Mouse (Mus musculus): ENCODE results near the gene Tst.

Gene Tst

GRCm38 (mm10) chr15:78413719-78414117, 8.0 kb upstream of the Tst start:
- TF ChIP-seq GATA4 (IDR thresholded peaks at IDR 0.05; ENCODE audit: insufficient replicate concordance, low read length) = no peak

- TF ChIP-seq GATA4 (IDR thresholded peaks at IDR 0.05; ENCODE audit: insufficient replicate concordance, low read length) = no peak
Observed at GRCm38 (mm10) chr15:78413083-78413718, 7.5 kb upstream of the Tst start.

GRCm38 (mm10) chr15:78409570-78410052, 3.9 kb upstream of the Tst start:
- no peak for TF ChIP-seq GATA4 (IDR thresholded peaks at IDR 0.05; ENCODE audit: insufficient replicate concordance, low read length)

GRCm38 (mm10) chr15:78406293-78406934, 707 bp upstream of the Tst start, which contains the start of gene Mpst:
TSS of gene Mpst (plus strand) at chr15:78406416.
- no peak for TF ChIP-seq GATA4 (IDR thresholded peaks at IDR 0.05; ENCODE audit: insufficient replicate concordance, low read length)

- no peak for TF ChIP-seq GATA4 (IDR thresholded peaks at IDR 0.05; ENCODE audit: insufficient replicate concordance, low read length)
Observed at GRCm38 (mm10) chr15:78405098-78405497, 609 bp downstream of the Tst start.

GRCm38 (mm10) chr15:78403896-78404295, 1.8 kb downstream of the Tst start:
- TF ChIP-seq GATA4 (IDR thresholded peaks at IDR 0.05; ENCODE audit: insufficient replicate concordance, low read length) = no peak

- no peak; the same call in 1 of the 2 replicates for TF ChIP-seq GATA4 (IDR thresholded peaks at IDR 0.05; ENCODE audit: insufficient replicate concordance, low read length)
Observed at GRCm38 (mm10) chr15:78403301-78403741, 2.4 kb downstream of the Tst start.

- TF ChIP-seq GATA4 (IDR thresholded peaks at IDR 0.05; ENCODE audit: insufficient replicate concordance, low read length) = no peak
Observed at GRCm38 (mm10) chr15:78402423-78402822, 3.3 kb downstream of the Tst start.

GRCm38 (mm10) chr15:78401921-78402320, 3.8 kb downstream of the Tst start:
- no peak for TF ChIP-seq GATA4 (IDR thresholded peaks at IDR 0.05; ENCODE audit: insufficient replicate concordance, low read length)

GRCm38 (mm10) chr15:78401345-78401744, 4.4 kb downstream of the Tst start:
- no peak for TF ChIP-seq GATA4 (IDR thresholded peaks at IDR 0.05; ENCODE audit: insufficient replicate concordance, low read length)

- no peak for TF ChIP-seq GATA4 (IDR thresholded peaks at IDR 0.05; ENCODE audit: insufficient replicate concordance, low read length)
Observed at GRCm38 (mm10) chr15:78395478-78395962, 10.2 kb downstream of the Tst start, which contains the start of gene Tex33. TSS of gene Tex33 (minus strand) at chr15:78395912.

GRCm38 (mm10) chr15:78390855-78391254, 14.9 kb downstream of the Tst start:
- TF ChIP-seq GATA4 (IDR thresholded peaks at IDR 0.05; ENCODE audit: insufficient replicate concordance, low read length) = no peak

- TF ChIP-seq GATA4 (IDR thresholded peaks at IDR 0.05; ENCODE audit: insufficient replicate concordance, low read length) = no peak
Observed at GRCm38 (mm10) chr15:78385564-78385963, 20.1 kb downstream of the Tst start.

GRCm38 (mm10) chr15:78384220-78385116, 21.2 kb downstream of the Tst start:
- peak; percentile 10; the same call in 1 of the 2 replicates for TF ChIP-seq GATA4 (IDR thresholded peaks at IDR 0.05; ENCODE audit: insufficient replicate concordance, low read length)

Measured in liver, adult (tissue).